Mouse (Mus musculus): ENCODE data around the gene Ceacam2.
"Not testable (repeated sequence)": the region's sequence is repeated elsewhere in the genome, so short reads cannot be mapped to it uniquely, and the experiment has no call there.

Ceacam2 gene

DNA sequence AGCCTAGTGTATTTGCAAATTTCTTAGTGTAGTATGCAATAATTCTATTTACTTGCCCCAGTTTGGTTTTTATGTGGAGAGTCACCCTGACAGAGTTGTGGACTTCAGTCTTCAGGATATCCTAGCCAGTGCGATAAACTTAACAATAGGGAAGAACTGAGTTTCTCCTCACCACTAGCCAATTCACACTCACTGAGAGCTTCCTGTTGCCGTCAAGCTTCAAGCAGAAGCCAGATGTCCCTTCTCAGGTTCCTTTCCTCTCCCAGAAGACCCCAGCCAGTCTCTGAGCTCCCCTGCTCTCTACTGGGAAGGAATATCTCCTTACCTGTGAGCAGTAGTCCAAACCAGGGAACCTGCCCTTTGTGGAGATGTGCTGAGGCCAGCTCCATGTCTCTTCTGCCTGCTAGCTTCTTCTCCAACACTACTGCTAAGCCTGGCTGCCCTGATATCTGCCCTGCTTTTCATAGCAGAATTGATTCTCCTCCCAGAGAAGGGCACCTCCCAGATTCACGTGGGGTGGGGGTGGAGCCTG lies at the start of gene Ceacam2:
Gene Ceacam2 (minus strand): TSS at position 482 of the 532 bp plus-strand sequence.
- not testable (repeated sequence) for DNase-seq (ENCODE audit: low spot score in 2 of 2)

DNA sequence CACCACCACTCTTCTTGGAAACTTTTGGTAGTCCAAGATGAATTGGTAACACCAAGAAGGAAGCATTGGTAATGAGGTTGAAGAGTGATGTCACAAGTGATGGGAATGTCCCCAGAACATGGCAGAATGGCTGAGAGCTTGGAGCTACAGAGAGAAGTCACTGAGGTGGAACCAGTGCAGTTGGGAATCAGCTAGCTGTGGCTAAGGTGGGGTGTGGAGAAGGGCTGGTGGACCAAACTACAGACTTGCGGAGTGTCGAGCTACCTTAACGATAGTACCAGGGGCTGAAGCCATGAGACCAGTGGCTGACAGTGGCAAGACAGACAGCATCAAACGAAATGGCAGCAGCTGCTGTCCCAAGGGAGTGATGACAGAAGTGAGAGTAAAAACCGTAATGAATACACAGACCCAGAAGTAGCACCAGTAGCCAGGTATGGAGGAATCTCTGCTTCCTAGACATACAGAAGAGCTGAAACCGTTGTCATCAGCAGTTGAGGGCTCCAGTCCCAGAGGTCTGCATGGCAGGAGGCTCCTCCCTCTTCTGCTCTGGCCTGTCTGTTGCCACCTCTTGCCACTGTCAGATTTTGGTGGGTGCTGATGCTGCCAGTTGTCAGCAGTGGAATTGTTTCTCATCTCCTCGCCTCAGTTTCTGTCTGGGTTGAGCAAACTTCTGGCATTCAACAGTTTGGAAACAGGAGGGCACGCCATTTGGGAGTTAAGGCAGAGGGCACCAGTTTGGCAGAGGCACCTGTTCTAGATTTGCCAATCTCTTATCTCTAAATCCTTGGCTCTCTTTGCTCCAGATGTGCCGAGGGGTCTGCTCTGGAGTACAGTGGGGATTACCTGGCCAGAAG lies 45.9 kb upstream of the Ceacam2 start:
- DNase-seq (ENCODE audit: low spot score in 2 of 2): no peak

DNA sequence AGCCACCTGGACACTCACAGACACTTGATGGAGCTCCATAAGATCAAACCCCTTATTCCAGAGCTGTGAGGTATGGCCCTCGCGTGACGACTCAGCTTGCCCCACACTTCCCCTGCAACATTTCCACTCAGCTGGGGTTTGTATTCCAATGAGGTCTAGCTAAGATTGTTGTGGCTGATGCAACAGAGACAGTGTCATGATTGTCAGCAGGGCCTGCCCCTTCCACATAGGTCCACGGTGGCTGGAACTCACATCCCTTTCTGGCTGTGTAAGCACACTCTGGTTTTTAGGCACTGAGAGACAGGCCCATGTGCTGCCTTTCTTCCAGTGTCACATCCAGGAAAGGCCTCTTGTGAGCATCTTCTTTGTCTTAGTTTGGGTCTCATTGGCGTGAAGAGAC lies 45.0 kb upstream of the Ceacam2 start:
- no peak for DNase-seq (ENCODE audit: low spot score in 2 of 2)

DNA sequence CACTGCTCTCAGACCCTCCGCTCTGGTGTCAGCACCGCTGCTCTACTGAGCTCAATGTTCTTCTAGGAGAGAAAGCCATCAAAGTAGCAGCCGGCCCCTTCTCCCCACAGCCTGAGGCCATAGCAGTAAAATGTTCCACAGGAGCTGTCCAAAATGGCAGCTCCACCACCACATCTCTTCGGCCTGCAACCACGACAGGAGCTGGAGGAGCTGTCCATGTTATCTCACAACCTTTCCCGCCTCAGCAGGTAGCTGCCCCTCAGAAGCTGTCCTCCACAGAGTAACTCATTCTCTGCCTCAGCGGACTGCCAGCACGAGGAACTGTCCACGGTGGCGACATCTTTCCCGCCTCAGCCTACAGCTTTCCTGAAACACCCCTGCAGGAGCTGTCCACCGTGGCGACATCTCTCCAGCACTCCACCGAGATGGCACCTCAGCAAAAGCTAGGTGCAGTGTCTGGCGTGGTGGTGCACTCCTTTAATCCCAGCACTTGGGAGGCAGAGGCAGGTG lies 42.7 kb upstream of the Ceacam2 start:
- DNase-seq (ENCODE audit: low spot score in 2 of 2): no peak

DNA sequence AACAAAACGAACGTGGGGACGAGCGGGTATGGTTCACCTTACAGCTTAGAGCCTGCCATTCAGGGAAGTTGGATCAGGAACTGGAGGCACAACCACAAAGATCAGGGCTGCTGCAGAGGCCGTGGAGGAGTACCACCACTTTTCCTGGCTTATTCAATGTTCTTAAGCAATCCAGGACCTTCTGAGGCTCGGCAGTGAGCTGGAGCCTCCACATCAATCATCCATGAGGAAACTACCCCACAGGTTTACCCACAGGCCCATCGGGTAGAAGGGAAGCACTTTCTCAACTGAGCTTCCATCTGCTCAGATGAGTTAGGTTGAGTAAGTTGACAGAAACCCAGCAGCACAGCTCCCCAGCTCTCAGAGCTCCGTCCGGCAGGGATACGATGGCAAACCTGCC lies 39.8 kb upstream of the Ceacam2 start:
- no peak for DNase-seq (ENCODE audit: low spot score in 2 of 2)

DNA sequence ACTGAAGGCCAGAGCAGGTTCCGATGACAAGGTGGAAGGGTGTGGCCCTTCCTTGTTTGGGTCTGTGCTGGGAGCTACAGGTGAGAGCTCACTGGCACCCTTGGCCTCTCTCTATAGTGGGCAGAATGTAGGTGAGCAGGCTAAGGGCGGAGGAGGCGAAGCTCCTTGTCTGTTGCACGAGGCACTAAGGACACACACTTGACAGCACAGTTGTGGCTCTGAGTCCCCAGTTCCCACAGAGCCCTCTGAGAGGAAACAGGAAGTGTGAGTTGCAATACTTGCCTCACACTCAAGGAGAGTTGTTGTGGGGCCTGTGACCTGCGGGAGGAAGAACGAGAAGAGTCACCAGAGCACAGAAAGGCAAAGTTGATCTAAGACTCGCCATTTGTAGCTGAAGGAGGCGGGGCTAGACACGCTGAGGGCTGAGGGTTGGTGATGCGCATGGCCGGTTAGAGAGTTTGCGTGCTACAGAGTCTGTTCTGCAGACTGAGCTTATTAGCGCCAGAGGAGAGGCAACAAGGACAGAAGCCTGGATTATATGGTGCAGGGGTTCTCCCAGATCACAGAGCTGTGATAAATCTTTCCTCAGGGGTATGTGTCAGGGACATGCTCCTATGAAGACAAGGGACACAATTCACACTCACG lies 37.3 kb upstream of the Ceacam2 start:
- not testable (repeated sequence) for DNase-seq (ENCODE audit: low spot score in 2 of 2)

DNA sequence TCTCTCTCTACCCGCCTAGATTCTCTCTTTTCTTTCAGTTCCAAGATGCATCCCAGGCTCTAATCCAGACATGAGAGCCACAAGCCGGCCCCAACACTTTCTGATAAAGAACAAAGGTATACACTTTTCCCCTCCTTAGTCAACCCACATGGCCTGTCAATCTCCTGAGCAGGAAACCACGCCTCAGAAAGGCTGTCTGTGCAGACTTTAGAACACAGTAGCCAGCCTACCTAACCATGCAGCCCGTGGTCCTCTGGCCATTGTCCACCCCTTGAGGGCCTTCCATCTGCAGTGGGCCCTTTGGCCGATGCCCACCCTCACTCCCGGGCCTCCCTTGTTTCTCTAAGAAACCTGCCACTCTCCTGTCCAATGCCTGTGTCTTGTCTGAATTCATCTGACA lies 36.7 kb upstream of the Ceacam2 start:
- not testable (repeated sequence) for DNase-seq (ENCODE audit: low spot score in 2 of 2)

DNA sequence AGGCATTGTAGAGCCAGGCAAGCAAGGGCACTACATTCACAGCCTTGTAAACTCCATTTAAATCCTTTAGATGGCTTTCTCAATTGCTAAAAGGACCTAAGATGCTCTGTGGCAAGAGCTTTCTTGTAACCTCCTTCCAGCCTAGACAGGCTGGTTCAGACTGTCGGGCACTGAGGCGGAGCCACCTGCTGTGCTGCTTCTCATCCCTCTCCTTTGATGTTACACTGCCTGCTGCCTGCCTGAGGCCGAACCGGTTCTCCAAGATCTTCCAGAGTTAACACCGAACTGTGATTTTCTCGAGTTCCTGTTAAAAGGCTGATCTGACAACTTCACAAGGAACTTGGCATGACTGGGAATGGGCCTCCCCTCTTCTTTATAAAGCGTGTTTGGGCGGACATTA lies 36.2 kb upstream of the Ceacam2 start:
- peak in 1 of 2 experiments; percentile 16 for DNase-seq (ENCODE audit: low spot score in 2 of 2)

DNA sequence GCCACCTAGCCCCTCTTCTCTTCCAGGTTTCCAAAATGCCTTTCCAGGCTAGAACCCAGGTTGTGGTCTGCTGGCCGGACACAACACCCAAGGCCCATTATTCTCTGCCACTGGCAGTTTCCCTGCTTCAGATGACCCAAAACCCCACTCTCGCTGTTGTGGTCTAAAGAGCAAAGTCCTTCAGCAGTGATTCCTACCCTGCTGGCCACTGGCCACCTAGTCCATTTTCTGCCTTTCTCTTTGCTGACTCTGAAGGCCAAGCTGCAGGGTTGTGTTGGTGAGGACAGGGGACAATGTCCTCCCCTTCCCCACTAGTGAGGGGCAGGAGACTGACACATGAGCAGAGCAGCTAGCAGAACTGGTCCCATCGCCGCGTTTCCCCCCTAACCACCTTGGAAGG lies 35.4 kb upstream of the Ceacam2 start:
- DNase-seq (ENCODE audit: low spot score in 2 of 2): no peak

DNA sequence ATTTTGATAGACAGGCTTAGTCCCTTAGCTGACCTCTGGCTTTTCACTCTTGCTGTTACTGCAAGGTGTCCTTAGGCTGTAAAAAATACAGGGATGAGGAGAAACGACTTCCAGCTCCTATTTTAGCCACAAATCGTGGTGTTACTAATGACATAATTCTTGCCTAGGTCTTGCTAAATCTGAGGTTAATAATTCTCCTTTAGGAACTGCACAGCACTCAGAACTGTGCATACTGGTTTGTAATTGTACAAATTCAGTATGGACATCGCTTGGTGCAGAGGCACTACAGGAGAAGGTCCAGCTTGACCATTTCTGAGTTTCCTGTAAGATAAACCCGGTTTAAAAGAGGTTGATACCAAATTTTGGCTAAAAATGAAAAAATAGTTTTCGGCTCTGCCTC lies 34.1 kb upstream of the Ceacam2 start:
- DNase-seq (ENCODE audit: low spot score in 2 of 2): not testable (repeated sequence)

DNA sequence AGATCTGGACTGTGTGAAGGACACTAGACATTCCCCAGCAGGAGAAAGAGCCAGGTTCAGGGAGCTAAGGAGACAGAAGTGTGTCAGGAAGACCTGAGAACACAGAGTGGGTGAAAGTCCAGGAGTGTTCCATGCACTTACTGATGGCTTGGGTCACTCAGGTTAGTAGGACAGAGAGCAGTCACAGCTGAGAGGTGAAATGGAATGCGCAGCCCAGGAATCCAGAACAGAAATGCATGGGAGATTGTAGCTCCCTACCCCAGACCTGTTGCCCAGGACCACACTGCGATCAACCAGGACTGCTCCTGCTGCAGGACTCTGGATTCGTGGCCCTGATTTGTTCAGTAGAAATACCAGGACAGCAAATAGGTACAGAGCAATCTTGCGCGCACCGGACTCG lies 29.1 kb upstream of the Ceacam2 start:
- DNase-seq (ENCODE audit: low spot score in 2 of 2): no peak

DNA sequence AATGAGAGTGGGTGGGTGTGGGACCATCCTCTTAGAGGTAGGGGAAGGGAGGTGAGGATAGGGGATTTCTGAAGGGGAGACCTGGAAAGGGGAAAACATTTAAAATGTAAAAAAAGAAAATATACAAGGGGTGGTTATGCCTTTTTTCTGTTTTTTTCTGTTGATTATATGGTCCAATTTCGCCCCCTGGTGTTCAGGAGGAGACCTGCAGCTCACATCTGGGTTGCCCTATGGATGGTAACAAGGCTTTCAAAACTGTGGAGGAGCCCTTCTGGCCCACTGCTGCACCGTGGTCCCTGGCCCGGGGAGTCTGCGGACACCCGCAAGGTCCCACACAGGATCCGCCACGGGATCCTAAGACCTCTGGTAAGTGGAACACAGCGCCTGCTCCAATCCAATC lies 1.8 kb upstream of the Ceacam2 start:
- DNase-seq (ENCODE audit: low spot score in 2 of 2): not testable (repeated sequence)

DNA sequence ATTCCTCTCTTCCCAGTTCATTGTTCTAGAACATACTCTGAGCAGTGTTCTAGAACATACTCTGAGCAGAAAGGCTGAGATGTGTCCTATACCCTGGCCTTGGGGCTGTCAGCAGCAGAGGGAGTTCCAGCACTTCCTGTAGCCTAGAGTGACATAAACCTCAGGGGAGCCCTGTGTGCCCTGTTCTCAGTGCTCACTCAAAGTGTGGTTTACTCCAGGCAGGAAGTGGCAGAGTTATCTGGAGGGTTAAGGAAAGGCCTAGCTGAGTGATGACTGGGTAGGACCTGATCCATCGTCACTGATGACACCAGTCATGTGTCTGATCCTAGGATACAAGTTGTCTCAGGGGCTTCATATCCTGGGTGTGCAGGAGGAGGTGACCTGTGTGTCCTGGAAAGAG lies 297 bp upstream of the Ceacam2 start:
- not testable (repeated sequence) for DNase-seq (ENCODE audit: low spot score in 2 of 2)

DNA sequence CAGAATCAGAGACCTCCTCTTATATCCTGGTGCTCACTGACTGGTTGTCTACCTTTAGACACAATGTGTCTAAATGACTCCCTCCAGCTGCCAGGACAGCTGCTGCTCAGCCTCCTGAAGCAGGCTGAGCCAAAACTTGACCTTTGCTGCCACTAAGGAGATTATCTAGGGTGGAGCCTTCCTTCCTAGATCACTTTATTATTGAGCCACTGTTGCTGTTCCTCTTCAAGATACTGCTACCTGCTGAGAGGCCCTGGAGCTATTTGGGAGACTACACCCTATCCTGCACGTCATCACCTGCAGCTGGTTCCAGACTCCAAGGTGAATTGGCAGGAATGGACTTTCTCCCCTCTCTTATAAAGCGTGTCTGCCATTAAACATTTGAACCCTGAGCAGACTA lies 8.8 kb downstream of the Ceacam2 start:
- no peak for DNase-seq (ENCODE audit: low spot score in 2 of 2)

DNA sequence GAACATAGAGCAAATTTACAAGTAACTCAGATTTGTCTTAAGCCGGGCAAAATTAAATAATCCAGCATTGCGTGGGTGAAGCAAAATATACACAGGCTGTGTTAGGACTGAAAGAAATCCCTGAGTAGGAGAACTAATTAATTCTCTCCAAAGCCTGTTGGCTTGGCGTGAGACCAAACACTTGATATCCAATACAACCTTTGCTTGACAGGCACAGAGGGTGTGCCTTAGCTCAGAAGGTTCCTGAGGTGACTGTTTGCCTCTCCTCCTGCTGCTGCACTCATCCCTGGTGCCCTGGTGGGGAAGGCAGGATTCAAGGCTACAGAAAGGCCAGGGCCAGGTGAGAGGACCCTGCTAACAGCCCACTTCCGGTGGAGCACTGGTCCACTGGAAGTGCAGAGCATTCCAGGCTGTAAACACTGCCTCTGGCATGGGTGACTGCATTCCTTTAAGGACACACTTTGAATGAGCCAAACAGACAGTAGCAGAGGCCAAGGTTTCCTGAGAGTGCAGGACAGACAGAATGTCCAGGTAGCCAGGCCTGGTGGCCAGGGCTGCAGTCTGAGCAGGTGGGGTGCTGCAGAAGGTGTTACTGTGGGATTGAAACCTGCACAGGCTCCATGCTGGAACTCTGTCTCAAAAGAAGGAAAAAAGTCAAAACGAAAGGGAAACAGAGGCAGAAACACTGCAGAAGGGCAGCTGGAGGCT lies 23.4 kb downstream of the Ceacam2 start:
- DNase-seq (ENCODE audit: low spot score in 2 of 2): not testable (repeated sequence)

DNA sequence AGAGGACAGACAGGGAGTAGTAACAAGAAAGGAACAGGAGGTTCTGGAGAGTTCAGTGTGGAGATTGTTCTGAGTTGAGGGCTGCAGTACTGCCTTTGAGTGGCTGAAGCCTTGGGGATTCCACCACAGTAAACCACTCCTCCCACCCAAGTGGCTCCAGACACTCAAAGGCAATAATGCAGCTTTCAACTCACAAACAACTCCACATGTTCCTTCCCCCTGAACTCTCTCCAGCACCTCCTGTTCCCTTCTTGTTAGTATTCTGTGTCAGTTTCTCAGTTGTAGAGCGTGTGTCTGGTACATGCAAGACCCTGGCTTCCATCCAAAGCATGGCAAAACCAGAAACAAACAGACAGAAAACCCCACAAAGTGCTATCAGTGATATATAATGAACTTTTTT lies 24.0 kb downstream of the Ceacam2 start:
- DNase-seq (ENCODE audit: low spot score in 2 of 2): not testable (repeated sequence)

DNA sequence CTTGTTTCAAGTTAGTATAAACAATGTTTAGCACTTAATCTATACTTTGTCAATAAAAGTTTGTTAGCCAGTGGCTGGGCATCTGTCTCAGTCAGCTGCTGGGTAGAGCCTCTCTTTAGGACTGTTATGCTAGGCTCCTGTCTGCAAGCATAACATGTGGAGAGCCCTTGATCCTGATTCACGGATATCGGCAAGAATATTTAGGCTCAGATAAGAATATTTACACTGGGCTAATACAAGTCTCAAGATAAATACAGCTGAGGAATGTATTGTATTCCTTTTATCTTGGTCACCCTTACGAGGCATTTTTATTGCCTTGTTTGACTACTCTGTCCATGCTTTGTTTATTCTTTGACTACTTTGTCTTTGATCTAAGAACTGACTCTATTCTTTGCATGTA lies 29.7 kb downstream of the Ceacam2 start:
- no peak for DNase-seq (ENCODE audit: low spot score in 2 of 2)

DNA sequence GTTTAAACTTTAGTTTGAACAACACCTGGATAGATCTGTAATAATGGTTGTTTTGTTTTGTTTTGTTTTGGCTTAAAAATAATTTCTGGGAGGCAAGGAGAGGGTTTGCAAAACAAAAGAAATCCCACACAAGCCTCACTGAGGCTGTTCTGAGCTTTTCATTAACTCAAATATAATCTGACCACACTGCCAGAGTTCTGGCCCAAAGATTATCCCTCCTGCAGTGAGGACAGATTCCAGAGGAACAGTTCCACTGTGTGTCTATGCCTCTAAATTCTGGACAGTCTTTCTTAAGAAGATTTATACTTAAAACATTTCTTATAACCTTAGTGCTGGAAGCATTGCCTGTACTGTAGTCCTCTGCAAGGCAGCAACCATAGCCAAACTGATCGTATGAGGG lies 45.0 kb downstream of the Ceacam2 start:
- DNase-seq (ENCODE audit: low spot score in 2 of 2): no peak

DNA sequence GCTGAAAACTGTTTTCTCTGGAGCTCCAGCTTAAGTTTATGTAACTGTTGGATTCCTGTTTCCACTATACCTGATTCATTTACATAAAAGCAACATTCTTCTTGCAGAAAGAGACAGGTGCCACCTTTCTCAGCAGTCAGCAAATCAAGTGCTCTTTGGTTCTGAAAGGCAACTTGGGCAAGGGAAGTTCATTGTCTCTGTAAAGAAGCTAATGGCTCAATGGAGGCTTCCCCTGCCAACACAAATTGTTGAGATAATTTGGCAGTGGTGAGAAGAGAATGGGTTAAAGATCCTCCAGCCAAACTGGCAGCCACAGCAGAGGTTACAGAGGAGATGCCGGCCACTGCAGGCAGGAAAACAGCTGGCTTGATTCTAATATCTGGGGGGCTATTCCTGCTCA lies 49.0 kb downstream of the Ceacam2 start:
- DNase-seq (ENCODE audit: low spot score in 2 of 2): not testable (repeated sequence)

DNA sequence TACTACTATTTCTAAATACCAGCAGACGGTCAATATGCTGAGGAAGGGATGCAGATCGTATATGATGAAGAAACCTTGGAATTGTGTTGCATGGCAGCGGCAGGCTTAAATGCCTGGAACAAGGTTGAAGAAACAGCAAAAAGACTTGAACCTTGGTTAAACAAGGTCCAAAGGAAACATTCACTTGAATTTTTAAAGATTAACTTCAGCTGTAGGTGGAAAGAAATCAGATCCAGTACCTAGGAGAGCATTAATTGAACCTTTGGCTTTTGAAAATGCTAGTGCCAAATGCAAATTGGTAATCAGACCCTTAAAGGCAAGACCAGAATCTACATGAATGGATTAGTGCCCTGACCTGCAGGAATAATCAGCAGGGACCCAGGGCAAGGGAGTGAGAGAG lies 50.3 kb downstream of the Ceacam2 start:
- not testable (repeated sequence) for DNase-seq (ENCODE audit: low spot score in 2 of 2)

DNA sequence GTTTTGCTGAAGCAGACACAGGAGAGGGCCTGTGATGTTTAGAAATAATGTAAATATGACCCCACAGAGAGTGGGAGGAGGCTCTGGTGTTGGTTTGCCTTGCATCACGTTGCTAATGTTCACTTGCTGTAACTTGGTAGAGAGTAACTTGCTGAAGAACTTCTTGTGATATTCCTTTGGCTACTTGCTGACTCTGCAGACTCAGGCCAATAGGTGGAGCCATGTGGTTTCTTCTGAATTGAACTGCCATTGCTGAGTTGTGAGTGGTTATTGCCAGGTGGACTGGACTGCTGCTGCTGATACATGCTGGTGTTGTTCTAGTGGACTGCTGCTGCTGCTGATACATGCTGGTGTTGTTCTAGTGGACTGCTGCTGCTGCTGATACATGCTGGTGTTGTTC lies 53.5 kb downstream of the Ceacam2 start:
- no peak for DNase-seq (ENCODE audit: low spot score in 2 of 2)

DNA sequence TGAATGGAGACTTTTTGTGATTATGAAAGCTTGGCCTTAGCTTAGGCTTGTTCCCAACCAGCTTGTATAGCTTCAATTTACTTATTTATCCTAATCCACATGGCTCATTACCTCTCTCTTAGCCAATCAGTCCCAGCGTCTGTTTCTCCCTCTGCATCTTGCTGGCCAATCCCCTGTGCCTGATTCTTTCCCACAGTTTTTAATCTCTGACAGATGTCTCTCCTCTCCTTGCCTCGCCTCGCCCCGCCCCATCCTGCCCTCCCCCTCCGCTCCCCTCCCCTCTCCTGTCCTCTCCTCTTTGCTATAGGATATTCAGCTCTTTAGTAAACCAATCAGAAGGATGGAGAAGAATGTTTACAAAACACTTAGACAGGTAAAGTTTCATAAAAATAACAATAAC lies 54.6 kb downstream of the Ceacam2 start:
- no peak for DNase-seq (ENCODE audit: low spot score in 2 of 2)
